Mouse (Mus musculus) ES-E14 (cell line): ENCODE results near the gene Prkar2b. TPM values are rescaled to one million over a fixed set of nuclear protein-coding genes. Genes with fewer than 3 reads are reported as not detected.

ENCODE experiments used
- DNase-seq: peaks from one replicate; pipeline ENCODE4 v3.0.0-alpha.2; 2013; ENCODE audit warnings: low read depth, low spot score
- H3K27ac ChIP-seq: 2 replicates; pipeline ENCODE4 v1.5.1; 2012; ENCODE audit warnings: low read depth, mild to moderate bottlenecking, low read length, moderate library complexity, mixed read lengths; ENCODE audit not compliant: poor library complexity, insufficient read depth, severe bottlenecking
- H3K36me3 ChIP-seq: 2 replicates; pipeline ENCODE4 v1.6.1; 2012; ENCODE audit warnings: mild to moderate bottlenecking, low read length, moderate library complexity, mixed read lengths; ENCODE audit not compliant: control insufficient read depth, poor library complexity, insufficient read depth, severe bottlenecking
- H3K4me1 ChIP-seq, 2 experiments: fragments of 150-350 bp in 1 of 2; sonication (generic) in 1 of 2; 2 replicates each; pipeline ENCODE4 v1.6.1; 2012; ENCODE audit warnings: low read length in 2 of 2, mild to moderate bottlenecking in 1 of 2, mixed read lengths in 1 of 2; ENCODE audit not compliant: control insufficient read depth in 2 of 2, insufficient read depth in 2 of 2, poor library complexity in 1 of 2
- H3K4me3 ChIP-seq, 2 experiments: fragments of 150-350 bp in 1 of 2; sonication (generic) in 1 of 2; 2 replicates each; pipeline ENCODE4 v1.5.1; 2012; ENCODE audit warnings: low read length in 2 of 2, low read depth in 1 of 2, mild to moderate bottlenecking in 1 of 2, mixed read lengths in 1 of 2; ENCODE audit not compliant: insufficient read depth in 1 of 2, poor library complexity in 1 of 2, severe bottlenecking in 1 of 2
- H3K9ac ChIP-seq: 2 replicates; pipeline ENCODE4 v1.6.1; 2012; ENCODE audit warnings: low read depth, mild to moderate bottlenecking, low read length, mixed read lengths; ENCODE audit not compliant: poor library complexity, insufficient read depth, severe bottlenecking
- H3K9me3 ChIP-seq: fragments of 150-350 bp; sonication (generic); 2 replicates; pipeline ENCODE4 v1.6.1; 2012; ENCODE audit warnings: low read depth, mild to moderate bottlenecking, low read length; ENCODE audit not compliant: control insufficient read depth, insufficient read depth
- CHD2 ChIP-seq: IDR thresholded peaks from 2 replicates; pipeline ENCODE4 v1.6.1; 2014; ENCODE audit warnings: mild to moderate bottlenecking, low read depth, low read length, inconsistent platforms
- HCFC1 ChIP-seq: IDR thresholded peaks from 2 replicates; pipeline ENCODE4 v1.6.1; 2012; ENCODE audit warnings: low read length, inconsistent platforms, borderline replicate concordance; ENCODE audit not compliant: insufficient read depth
- MAFK ChIP-seq: IDR thresholded peaks from 2 replicates; pipeline ENCODE4 v1.6.1; 2014; ENCODE audit warnings: mild to moderate bottlenecking, low read depth, low read length, inconsistent platforms; ENCODE audit not compliant: insufficient read depth
- ZC3H11A ChIP-seq: IDR thresholded peaks from 2 replicates; pipeline ENCODE4 v1.6.1; 2012; ENCODE audit warnings: low read depth, mild to moderate bottlenecking, inconsistent platforms, low read length, borderline replicate concordance
- ZNF384 ChIP-seq: IDR thresholded peaks from 2 replicates; pipeline ENCODE4 v1.6.1; 2012; ENCODE audit warnings: low read depth, low read length, inconsistent platforms
- in situ Hi-C, 2 experiments: fragments of 600-800 bp; cut with MboI; formaldehyde crosslinking; loops; one replicate each; pipeline ENCODE4 v1.15.1; 2025; ENCODE audit warnings: low sequenced_read_pairs in 2 of 2, inconsistent platforms in 1 of 2; ENCODE audit not compliant: unreplicated experiment in 2 of 2
- total RNA-seq: library from RNA; depleted of rRNA; stranded (reverse); fragments of 300-350 nt; gene quantifications from 2 replicates; pipeline ENCODE4 v1.2.3, GENCODE M21; 2012

Prkar2b gene
- total RNA-seq, 1 experiment, result 3.1 TPM

GRCm38 (mm10) chr12:32006391-32006929 is 54.6 kb downstream of the Prkar2b start:
- Histone ChIP-seq H3K27ac (no peak overlapping the region), H3K36me3 (no peaks in the 10 kb centered on the region), H3K4me1 (no peaks in the 10 kb centered on the region), H3K4me3 (no peak overlapping the region), H3K9me3 (no peaks in the 10 kb centered on the region), H3K9ac (no peak overlapping the region)
- no peak for DNase-seq
- in situ Hi-C loops, result no loop called here
- TF ChIP-seq CHD2 (no peak), ZC3H11A (no peak), MAFK (no peak)

DNA sequence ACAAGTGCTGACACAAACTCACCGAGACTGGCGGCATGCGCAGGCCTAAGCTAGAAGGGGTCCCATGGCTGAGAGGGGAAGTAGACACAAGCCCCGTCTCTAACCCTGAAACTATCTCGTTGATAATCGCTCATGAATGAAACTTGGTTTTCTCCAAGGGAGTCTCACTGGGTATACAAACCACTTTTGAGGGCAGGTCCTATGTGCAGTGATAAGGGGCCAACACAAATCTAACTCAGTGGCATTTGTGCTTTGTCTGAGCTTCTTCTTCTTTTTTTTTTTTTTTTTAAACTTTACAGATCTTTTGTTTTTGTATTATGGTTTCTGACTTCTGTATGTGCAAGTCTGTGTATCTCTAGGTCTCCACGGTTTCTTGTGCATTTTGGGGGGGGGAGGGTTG is 60.6 kb downstream of the Prkar2b start:
- Histone ChIP-seq H3K4me1 (no peaks in the 10 kb centered on the region), H3K9me3 (no peaks in the 10 kb centered on the region), H3K9ac (no peak overlapping the region), H3K27ac (no peak overlapping the region), H3K4me3 (no peak overlapping the region), H3K36me3 (no peaks in the 10 kb centered on the region)
- TF ChIP-seq MAFK (no peak), ZNF384 (no peak), ZC3H11A (no peak), CHD2 (no peak), HCFC1 (no peak)
- no peak for DNase-seq
- in situ Hi-C loops, result no loop called here

DNA sequence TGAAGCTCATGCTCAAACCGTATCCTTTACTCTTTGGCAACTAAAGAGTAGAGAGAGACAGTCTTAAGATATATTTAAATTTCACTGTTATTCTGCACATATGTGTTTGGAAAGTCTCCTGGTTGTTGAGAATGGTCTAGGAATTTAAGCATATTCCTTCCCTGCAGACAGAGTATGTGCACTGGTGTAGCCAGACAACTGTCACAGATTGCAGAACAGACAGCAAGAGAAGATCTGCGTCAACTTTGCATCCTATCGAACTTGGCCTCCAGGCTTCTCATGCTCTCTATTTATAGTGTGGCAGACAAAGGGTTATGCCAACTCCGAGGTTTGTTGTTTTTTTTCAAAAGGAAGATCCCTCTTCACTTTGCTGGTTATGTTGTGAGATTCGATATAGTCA is 62.4 kb downstream of the Prkar2b start:
- H3K9me3 ChIP-seq, result no peaks in the 10 kb centered on the region
- H3K36me3 ChIP-seq, result no peaks in the 10 kb centered on the region
- DNase-seq, result no peak
- no peak overlapping the region for H3K9ac ChIP-seq
- in situ Hi-C loops, result no loop called here
- H3K4me3 ChIP-seq, result no peak overlapping the region
- no peak overlapping the region for H3K27ac ChIP-seq
- TF ChIP-seq HCFC1 (no peak), ZNF384 (no peak), CHD2 (no peak), ZC3H11A (no peak), MAFK (no peak)
- H3K4me1 ChIP-seq, result no peaks in the 10 kb centered on the region

GRCm38 (mm10) chr12:31997328-31997878 is 63.7 kb downstream of the Prkar2b start:
- no peak overlapping the region for H3K4me3 ChIP-seq

DNA sequence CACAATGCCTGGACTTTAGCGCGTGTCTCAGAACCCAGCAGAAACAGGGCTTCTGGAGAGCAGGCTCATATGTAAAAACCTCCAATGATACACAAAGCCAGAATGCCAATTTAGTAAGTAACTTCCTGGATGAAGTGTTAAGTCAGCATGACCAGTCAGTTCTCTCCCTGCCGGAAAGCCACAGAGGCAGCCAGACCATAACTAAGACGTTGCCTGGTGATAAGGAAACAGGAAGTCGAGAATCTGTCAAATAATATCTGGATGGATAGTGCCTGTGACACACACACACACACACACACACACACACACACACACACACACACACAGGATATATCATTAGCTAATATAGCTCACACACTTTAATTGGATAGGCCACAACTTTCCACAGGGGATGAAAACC is 64.2 kb downstream of the Prkar2b start:
- in situ Hi-C loops, result no loop called here
- DNase-seq, result no peak

More at GRCm38 (mm10) chr12:31997328-31997878, 63.7 kb downstream of the Prkar2b start:
- no peak for DNase-seq
- TF ChIP-seq ZNF384 (no peak), CHD2 (no peak)
- Histone ChIP-seq H3K27ac (no peak overlapping the region), H3K9me3 (no peaks in the 10 kb centered on the region), H3K9ac (no peak overlapping the region), H3K36me3 (no peaks in the 10 kb centered on the region), H3K4me1 (no peaks in the 10 kb centered on the region)
- in situ Hi-C loops, result no loop called here

More for the DNA sequence above, 64.2 kb downstream of the Prkar2b start:
- Histone ChIP-seq H3K36me3 (no peaks in the 10 kb centered on the region), H3K9ac (no peak overlapping the region), H3K27ac (no peak overlapping the region), H3K9me3 (no peaks in the 10 kb centered on the region), H3K4me3 (no peak overlapping the region), H3K4me1 (no peaks in the 10 kb centered on the region)
- TF ChIP-seq MAFK (no peak), HCFC1 (no peak), ZC3H11A (no peak), CHD2 (no peak), ZNF384 (no peak)
